In genomic region chr12:119202766-119203165, GRCm38 (mm10) we compare ENCODE assay signal across 17 mouse cellular contexts.
"Had no signal": no experiment of that assay in that cellular context is flagged by ENCODE, and none has a peak within 500 bp of the region (broad histone marks: within the 10 kb centered on the region; RNA-seq: fewer than 3 reads in every experiment).

No protein-coding gene starts in this region.

- H3K27ac ChIP-seq: midbrain, embryonic 10.5 days; midbrain, embryonic 12.5 days; neural tube, embryonic 13.5 days; neural tube, embryonic 15.5 days; stomach, embryonic 15.5 days; stomach, postnatal 0 days had no signal

- H3K9me3 ChIP-seq: midbrain, embryonic 10.5 days; midbrain, embryonic 12.5 days; neural tube, embryonic 13.5 days; neural tube, embryonic 15.5 days; stomach, embryonic 15.5 days had no signal

- H3K36me3 ChIP-seq: neural tube, embryonic 13.5 days; neural tube, embryonic 15.5 days; stomach, embryonic 15.5 days had no signal

- H3K9ac ChIP-seq: lung, embryonic 14.5 days; midbrain, embryonic 12.5 days; neural tube, embryonic 13.5 days; neural tube, embryonic 15.5 days; stomach, embryonic 15.5 days had no signal

- DNase-seq: lung, adult 18-20 months; lung, embryonic 14.5 days; lung, postnatal 10 days; lung, postnatal 4 days; midbrain, embryonic 14.5 days; right cerebral cortex, postnatal 14 days; thymus, adult 2 months; thymus, postnatal 25 days; thymus, postnatal 4 days had no signal

- H3K4me3 ChIP-seq: midbrain, embryonic 10.5 days; midbrain, embryonic 12.5 days; myocyte; neural tube, embryonic 13.5 days; neural tube, embryonic 15.5 days; stomach, embryonic 15.5 days had no signal

- H3K27me3 ChIP-seq: midbrain, embryonic 12.5 days; neural tube, embryonic 13.5 days; neural tube, embryonic 15.5 days; stomach, embryonic 15.5 days had no signal

- H3K4me2 ChIP-seq: lung, embryonic 14.5 days; midbrain, embryonic 12.5 days; neural tube, embryonic 13.5 days; neural tube, embryonic 15.5 days; stomach, embryonic 15.5 days had no signal

- H3K4me1 ChIP-seq: midbrain, embryonic 10.5 days; midbrain, embryonic 12.5 days; stomach, embryonic 15.5 days had no signal

- ATAC-seq: midbrain, embryonic 16.5 days had no signal
